Mouse (Mus musculus) heart, postnatal 14 days (tissue): ENCODE data around the gene Znfx1. TPM values are rescaled to one million over a fixed set of nuclear protein-coding genes. Genes with fewer than 3 reads are reported as not detected.

Source experiments
- DNase-seq, 2 experiments: peaks; one replicate each; pipeline ENCODE4 v3.0.0; 2021 to 2022
- intact Hi-C: fragments of 180-260 bp; cut with DNase I; formaldehyde crosslinking; loops from one replicate; pipeline ENCODE4 v1.15.1; 2025
- long read RNA-seq, 2 experiments: library from polyadenylated mRNA; stranded (forward); transcript quantifications; one replicate each; pipeline ENCODE4 v2.0.0; 2021
- total RNA-seq, 2 experiments: library from RNA; stranded (reverse); gene quantifications; 2 replicates each; pipeline ENCODE4 v1.2.3; 2021

Znfx1 gene
- total RNA-seq, result 10 to 100 TPM; 32.1 to 36.1 TPM
- long read RNA-seq, experiment 1, full-length matches to known transcripts, result 4 of 12 reads
- long read RNA-seq, experiment 1, partial matches to known transcripts, result 6 of 12 reads
- long read RNA-seq, experiment 1, other reads (novel, unspliced or antisense), result 2 of 12 reads
- long read RNA-seq, experiment 2, full-length matches to known transcripts, result 1 of 8 reads
- long read RNA-seq, experiment 2, partial matches to known transcripts, result 2 of 8 reads
- long read RNA-seq, experiment 2, other reads (novel, unspliced or antisense), result 5 of 8 reads

DNA sequence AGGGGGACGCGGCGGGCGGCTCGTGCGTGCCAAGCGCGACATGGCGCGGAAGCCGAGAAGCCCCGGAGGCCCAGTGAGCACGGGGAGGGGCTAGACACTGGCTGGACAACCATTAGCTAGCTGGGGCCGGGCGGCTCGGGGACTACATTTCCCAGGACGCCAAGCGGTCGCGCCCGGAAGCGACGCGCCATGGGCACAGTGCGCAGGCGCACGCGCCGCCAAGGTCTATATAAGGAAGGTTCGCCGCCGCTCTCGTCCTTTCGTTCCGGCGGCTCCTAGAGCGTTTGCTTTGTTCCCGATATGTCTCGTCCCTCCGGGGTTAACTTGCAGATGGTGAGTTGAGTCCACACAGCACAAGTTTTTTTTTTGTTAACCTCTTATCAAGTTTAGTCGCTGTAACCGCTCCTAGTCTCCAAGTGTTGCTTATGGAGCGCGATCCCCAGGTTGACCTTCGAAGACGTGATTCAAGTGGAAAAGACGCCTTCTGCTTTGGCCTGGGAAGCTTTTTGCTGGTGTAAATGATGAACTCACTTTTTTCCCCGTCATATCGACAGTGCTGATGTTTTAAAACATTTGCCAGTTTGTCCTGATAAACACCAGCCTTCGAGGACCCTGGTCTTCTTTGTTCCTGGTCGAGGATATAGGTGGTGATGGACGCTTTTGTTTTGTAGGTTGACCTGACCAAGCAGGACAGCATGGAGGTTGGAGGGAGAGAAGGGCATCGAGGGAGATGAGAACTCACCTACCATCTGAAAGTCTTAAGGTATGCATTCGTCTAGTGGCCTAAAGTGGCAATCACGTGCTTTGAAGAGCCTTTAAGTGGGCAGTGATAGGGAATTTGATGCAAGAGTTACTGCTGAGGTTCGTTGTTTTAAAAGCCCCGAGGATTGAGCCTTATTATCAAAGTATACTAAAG lies at the start of gene Znfx1:
Znfx1 (minus strand) TSS at position 51 of the 916 bp plus-strand sequence.
- intact Hi-C loops, result no loop called here
- peak; percentile 98 to 99 for DNase-seq

DNA sequence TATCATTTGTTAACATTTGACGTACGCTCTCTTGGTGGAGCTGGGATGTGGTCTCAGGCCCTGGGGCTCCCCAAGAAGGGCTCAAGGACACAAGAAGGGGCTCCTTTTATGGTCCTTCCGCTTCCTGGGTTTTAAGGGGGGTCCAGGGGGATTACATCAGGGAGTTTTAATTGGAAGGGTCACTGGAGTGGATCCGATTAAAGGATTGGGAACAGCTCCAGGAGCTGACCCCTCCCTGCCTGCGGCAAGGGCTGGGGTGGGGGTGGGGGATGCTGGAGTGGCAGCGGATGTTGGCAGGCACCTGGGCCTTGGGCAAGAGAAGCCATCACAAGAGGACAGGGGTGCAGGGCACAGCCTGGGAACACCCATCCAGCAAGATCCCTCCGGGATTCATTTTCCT lies 49.4 kb upstream of the Znfx1 start:
- intact Hi-C loops, result loop anchor here (1.0 to 2.0 kb wide), 3 partner anchors 39 to 107 kb away; no protein-coding TSS in a partner anchor
- no peak for DNase-seq

DNA sequence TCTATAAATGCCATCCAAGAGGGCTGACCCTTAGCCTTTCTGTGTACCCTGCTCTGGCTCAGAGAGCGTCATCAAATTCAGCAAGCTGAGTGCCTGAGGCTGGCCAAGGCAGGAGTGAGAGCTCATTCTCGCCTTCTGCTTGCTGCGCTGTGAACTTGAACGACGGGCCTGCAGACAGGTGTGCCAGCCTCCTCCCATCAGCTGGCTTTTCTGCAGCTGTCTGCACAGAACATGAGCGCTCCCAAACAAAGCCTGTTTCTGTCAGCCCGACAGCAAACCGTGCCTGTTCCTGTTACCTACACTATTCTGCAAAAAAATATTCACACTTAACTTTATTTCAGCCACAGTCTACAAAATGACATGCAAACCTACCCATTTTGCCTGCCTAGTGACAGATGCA lies 46.7 kb upstream of the Znfx1 start:
- no peak for DNase-seq
- intact Hi-C loops, result no loop called here

DNA sequence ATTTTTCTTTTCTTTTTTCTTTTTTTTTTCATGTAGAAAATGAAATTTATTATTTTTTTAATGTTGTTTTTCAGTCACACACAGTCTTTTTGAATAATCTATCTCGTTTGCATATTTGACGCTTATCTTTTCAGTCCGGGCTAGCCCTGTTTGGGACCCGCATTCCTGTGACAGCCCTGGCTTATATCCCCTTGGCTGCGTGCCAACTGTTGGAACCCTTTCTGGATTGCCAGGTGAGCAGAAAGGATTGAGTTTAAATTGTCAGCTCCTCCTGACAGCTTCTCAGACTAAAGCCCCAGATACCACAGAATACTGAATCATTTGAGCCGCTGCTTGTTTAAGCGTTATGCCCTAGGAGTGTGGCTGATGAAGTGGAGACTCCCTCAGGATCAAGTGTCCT lies 40.7 kb upstream of the Znfx1 start:
- intact Hi-C loops, result no loop called here
- DNase-seq, result peak in 1 of 2 experiments; percentile 38

DNA sequence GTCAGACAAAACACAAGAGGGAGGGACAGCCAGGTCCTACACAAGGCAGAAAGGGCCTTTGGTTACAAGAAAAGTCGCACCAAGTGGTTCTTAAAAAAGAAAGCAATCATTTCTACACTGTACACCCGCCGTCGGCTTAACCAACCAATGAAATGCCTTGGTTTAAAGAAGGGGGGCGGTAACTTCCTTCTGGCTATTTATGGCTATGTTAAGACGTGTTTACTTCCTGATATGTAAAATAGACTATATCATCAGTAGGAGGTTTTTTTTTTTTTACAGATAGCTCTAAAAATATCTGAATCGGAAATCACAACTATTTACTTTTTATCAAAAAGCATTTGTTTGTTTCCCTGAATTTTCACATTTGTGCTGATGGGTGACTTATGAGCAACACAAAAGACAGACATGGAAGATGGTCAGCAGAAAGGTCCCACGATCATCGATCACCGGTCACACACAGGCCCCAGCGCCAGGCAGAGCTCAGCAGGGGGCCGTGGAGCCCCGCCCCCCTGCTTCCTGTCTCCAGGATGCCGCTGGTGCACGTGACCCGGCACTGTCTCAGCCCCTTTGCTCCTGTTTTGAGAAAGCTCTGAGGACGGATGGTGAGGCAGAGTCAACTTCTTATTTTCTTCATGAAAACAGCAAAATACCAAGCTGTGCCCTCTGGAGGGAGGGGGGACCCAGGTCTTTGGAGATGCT lies 39.1 kb upstream of the Znfx1 start:
- intact Hi-C loops, result no loop called here
- DNase-seq, result peak; percentile 36 to 48

DNA sequence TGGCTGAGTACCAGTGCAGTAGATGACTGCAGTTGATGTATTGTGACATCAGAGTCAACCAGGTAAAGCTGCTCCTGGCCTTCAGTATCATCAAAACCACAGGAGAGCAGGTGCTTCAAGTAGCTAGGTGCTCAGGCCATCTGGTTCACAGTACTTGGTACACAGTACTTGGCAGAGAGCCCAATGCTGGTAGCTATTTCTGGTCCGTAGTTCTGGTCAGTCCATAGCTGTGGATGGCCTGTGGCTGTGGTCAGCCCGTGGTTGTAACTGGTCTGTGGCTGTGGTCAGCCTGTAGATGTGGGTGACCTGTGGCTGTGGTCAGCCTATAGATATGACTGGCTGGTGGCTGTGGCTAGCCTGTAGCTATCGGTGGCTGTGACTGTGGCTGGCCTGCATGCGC lies 31.9 kb upstream of the Znfx1 start:
- intact Hi-C loops, result no loop called here
- no peak for DNase-seq

DNA sequence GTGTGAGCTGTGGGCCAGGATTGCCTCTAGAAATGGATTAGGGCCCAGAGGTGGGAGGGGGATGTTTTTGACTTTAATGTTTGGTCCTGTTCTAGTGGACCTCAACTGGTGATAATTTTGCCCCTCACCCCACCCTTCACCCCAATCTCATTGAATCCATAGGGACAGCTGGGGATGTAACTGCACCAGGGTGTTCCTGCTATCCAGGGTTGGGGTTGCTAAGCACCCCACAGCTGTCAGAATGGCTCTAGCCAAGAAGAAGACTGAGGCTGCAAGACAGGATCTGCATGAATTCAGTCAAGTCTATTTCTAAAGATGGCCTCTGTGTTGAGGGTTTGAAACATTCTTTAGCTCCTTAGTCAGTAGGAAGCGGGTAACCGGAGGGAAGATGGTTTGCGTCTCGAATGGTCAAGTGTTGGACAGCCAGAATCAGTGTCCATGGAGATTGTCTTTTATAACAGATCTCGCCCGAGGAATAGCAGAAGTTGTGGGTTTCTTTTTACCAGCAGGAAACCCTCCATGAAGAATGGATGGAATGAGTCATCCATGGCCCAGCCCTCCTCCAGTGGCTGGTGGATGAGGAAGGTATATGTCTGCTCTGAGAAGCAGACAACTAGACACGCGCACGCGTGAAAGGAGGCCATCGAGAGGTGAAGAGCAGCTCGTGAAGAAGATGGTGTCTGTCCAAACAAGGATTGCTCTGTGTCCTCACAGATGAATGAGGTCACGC lies 30.5 kb upstream of the Znfx1 start:
- no peak for DNase-seq
- intact Hi-C loops, result no loop called here

DNA sequence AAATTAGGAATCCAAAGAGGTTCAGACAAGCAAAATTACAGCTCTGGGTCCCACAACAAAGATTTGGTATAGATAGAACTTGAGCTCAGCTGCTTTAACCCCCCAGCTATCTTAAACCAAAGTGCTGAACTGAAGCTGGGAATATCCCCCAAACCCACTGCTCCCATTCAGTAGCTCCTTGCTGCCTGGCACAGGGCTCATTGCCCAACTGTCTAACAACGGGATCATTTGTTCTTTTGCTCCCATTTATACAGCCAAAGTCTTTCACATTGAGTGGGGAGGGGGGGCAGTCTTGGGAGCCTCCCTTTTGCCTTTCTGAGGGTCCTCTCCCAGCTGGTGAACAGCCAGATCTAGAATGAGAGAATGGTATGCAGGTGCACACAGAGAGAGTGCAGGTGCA lies 27.5 kb upstream of the Znfx1 start:
- DNase-seq, result no peak
- intact Hi-C loops, result no loop called here

DNA sequence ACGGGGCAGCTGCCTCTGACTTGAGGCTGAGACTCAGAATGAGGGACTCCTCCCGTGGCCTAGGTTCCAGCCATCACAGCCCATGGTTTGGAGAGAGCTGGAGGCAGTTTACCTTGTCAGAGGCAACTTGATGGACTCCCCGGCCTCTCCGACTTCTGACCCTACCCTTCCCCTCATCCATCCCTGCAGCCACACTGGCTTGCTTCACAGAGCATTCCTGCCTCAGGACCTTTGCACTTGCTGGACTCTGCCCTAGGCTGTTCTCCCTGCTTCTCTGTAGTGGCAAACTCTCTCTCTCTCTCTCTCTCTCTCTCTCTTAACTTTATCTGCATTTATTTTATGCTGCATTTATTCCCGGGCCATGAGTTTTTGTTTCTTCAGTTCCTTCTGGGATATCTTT lies 24.0 kb upstream of the Znfx1 start:
- intact Hi-C loops, result no loop called here
- no peak for DNase-seq

DNA sequence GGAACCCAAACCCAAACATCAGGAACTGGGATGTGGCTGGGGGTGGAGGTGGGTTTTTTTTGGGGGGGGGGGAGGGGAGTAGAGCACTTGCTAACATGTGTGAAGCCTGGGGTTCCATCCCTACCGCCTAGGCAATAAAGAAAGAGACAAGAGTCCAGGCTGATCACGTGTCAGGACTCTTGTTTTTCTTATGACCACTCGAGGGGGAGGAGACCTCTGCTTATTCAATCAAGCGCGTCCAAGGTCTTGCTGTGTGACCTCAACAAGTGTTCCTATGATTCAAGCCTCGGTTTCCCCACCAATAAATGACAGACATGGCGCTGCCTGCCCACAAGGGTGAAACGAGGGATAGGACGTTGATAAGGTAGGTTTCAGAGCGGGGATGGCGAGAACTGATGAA lies 23.3 kb upstream of the Znfx1 start:
- intact Hi-C loops, result no loop called here
- DNase-seq, result no peak

DNA sequence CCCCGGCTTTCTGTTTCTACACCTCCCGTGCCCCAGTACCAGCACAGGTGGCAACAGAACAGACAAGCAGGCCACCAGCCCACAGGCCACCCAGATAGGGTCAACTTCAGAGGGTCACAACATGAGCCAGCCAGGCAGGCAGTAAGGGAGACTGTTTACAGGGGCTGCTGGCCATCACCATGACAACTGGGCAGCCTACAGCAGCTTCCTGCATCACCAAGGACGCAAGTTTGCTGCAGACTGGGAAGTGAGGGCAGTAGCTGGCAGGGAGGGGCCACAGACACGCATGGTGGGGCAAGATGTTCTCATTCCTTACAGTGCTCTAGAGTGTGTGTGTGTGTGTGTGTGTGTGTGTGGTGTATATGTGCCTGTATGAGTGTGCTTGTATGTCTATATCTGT lies 18.8 kb upstream of the Znfx1 start:
- no peak for DNase-seq
- intact Hi-C loops, result no loop called here

DNA sequence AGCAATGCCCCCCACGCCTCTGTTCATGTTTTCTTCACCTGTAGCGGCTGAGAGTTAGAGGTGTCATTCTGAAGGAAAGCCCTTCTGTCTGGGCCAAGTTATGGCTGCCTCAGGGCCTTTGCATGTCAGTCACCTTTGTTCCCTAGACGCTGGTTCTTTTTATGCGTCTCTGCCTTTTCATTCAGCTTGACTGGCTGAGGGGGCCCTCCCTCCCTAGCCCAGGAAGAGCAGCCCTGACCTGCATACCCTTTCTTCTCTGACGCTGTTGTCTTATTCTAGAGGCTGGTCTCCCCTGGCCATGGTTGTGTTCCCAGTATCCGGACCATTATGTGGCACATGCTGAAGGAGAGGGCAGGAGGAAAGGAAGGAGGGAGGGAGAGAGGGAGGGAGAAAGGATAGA lies 18.3 kb upstream of the Znfx1 start:
- intact Hi-C loops, result no loop called here
- no peak for DNase-seq

DNA sequence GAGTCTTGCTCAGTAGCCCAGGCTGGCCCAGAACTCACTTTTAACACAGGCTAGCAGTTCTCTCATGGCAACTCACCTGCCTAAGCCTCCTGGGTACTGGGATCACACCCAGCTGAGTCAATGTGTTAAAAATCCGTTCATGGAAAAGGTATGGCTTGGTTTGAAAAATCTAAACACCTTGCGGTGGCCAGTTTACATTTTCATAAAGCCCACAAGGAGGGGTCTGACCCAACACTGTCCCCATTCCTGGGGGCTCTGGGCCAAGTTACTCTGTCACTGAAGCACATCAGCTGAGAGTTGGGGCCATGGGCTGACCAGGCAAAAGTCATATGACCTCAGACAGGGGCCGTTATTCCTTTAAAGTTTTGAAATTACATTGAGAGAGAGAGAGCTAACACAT lies 17.6 kb upstream of the Znfx1 start:
- no peak for DNase-seq
- intact Hi-C loops, result no loop called here

DNA sequence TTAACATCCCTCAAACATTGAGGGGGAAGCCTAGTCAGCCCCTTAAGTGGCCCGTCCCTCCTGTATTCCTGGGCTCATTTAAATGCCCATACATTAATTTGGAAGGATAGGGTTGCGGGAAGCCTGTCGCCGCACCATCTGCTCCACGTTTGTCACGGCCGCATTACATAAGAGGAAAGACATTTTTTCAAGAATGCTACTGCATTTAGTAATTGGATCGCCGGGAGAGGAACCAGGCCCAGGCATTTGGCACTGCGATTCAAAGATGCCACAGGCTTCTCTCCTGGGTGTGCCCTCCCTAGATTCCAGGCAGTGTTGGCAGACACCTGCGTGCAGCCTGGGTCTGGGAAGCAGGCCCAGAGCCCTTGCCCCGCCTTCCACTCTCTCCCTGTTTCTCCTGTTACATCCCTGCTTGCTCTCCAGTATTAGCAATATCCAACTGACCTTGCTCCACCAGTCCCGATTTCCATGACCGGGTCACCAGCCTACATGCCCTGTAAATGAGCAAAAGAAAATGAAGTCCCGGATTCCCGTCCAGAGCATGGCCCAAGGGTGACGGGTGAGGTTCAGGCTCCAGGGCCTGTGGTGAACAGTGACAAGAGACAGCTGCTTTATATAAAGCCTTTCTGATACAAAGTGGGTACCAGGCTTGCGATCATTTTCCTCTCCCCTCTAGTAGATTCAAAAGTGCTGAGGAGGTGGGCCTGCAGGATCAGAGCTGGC lies 16.9 kb upstream of the Znfx1 start:
- DNase-seq, result peak; percentile 65 to 78
- intact Hi-C loops, result no loop called here

DNA sequence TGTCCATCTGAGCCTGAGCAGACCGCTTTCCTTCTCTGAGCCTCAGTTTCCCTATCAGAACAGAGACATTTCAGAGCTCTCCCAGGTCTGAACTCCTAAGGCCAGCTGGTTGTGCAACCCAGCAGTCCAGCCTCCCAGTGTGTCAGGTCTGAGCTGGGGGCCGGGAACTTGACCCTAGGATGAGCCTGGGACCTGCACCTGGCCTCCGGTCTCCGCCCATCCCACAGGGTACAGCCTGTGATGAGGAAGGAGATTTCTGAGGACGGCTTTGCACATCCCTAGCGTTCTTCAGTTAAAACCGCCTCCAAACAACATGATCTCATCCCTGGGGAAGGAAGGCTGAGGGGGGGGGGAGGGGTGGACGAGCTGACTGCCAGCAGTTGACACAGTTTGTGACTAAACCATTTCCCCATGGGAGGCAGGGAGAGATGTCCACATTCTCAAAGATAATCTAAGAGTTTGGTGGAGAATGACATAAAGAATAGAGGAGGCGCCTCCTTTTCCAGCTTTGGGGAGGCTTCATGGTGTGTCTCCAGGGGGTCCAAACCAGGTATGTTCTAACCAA lies 16.2 kb upstream of the Znfx1 start:
- intact Hi-C loops, result no loop called here
- no peak for DNase-seq

DNA sequence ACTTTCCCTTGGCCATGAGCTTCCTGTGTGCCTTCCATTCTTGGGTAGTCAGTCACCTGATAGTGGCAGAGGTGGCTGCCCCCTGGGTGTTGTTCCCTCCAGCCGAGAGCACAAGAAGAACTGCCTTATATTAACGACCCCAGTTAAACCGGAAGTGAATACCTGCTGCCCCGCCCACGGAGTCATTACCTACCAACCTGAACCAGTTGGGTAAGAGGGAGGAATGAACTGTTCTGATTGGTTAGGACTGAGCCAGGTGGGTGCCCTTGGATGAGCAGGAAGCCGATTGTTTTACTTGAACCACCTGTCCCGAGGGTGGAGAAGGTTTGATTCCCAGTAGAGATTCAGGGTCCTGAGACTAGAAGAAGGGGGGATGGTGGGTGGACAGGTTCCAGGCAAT lies 15.7 kb upstream of the Znfx1 start:
- no peak for DNase-seq
- intact Hi-C loops, result no loop called here

DNA sequence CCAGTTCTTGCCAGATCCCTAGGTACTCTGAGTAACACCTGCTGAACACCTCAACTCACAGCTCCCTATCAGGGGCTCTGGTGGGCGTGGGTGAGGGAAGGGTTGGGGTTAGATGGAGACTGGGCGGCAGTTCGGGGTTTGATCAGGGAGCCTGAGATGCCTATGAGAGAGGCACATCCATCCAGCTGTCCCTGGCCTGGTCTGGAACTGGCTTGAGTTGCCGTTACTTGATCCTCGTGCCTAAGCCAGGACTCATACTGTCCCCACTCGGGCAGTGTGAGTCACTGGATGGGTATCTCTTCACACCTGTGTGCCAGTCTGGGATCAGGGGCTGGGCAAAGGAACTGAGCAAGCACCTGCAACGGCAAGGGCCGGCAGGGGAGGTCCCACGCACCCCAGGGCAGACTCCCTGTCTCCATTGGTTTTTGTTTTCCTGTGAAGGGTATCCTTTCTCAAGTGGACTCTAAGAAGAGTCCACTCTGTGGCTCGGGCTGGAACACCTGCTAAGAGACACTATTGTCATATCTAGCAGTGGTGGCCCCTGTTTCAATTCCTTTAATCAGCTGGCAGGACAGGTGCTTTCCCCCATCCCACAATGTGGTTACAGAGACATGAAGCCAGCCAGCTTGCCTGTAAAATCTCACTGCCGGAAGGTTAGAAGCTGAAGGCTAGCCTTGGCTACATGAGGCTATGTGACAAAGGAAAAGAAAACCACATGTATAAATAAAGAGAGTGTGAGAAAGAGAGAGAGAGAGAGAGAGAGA lies 14.6 kb upstream of the Znfx1 start:
- intact Hi-C loops, result no loop called here
- DNase-seq, result no peak

DNA sequence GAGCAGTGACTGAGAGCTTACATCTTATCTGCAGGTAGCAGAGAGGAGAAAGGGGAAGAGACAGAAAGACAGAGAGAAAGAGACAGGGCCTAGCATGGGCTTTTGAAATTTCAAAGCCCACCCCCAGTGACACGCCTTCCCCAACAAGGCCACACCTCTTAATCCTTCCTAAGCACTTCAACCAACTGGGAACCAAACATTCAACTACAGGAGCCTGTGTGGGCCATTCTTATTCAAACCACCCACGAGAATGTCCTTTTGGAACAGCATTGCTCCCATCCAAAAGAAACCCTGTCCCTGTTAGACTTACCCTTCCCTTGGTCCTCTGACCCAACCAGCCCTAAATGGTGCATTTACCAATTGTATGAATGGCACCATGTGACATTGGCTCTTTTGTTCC lies 13.9 kb upstream of the Znfx1 start:
- intact Hi-C loops, result no loop called here

DNA sequence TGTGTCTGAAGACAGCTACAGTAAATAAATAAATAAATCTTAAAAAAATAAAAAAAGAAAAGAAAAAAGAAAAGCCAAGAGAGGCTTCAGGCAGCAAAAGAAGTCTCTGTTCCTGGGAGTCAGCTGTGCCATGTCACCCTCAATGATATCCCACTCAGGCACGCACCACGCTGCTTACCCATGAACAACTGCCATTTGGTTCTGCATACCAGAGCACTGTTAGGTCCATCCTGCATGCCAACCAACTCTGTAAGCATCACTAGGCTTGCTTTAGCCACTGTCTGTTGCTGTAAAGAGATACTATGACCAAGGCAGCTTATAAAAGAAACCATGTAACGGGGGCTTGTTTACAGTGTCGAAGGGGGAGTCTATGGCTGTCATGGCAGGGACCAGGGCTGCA lies 13.5 kb upstream of the Znfx1 start:
- intact Hi-C loops, result no loop called here
- DNase-seq, result no peak

More for the DNA sequence above, 13.9 kb upstream of the Znfx1 start:
- DNase-seq, result no peak
